Comparison of ENCODE assay signal across 9 mouse cellular contexts in genomic region chr6:90809960-90810362, GRCm38 (mm10).
A peak's percentile ranks its signal among the peaks of the same experiment; 100 is the strongest.
DNase-seq lines count a peak whose midpoint lies in the region; ATAC-seq and TF ChIP-seq lines count a peak whose summit lies in the region.
"Had no signal": no experiment of that assay in that cellular context is flagged by ENCODE, and none has a peak within 500 bp of the region (broad histone marks: within the 10 kb centered on the region; RNA-seq: fewer than 3 reads in every experiment).

No protein-coding gene starts in this region.

- under 1% methylated on average over 22 of the region's 22 CpGs for WGBS in embryonic facial prominence, embryonic 11.5 days
- 13% methylated on average over 22 of the region's 22 CpGs for WGBS in heart, adult 2 months
- 2% methylated on average over 22 of the region's 22 CpGs for WGBS in midbrain, embryonic 11.5 days

- TF ChIP-seq CTCF in heart, adult 2 months (IDR thresholded peaks at IDR 0.05), result peak; percentile 50

- no peaks in the 10 kb centered on the region for H3K79me2 ChIP-seq in heart, adult 2 months (replicated peaks; ENCODE audit: control insufficient read depth, insufficient read depth, low read length)

- H3K4me2 ChIP-seq in embryonic facial prominence, embryonic 11.5 days (ENCODE audit: low read depth, low read length), result peak overlapping the region; percentile 43
- H3K4me2 ChIP-seq in midbrain, embryonic 11.5 days, result peak overlapping the region; percentile 47

- H3K36me3 ChIP-seq in embryonic facial prominence, embryonic 11.5 days (replicated peaks; ENCODE audit: control insufficient read depth, insufficient read depth, low read depth, low read length), result no peaks in the 10 kb centered on the region
- H3K36me3 ChIP-seq in heart, adult 2 months (ENCODE audit: control insufficient read depth, insufficient read depth, low read length), result no peaks in the 10 kb centered on the region
- no peaks in the 10 kb centered on the region for H3K36me3 ChIP-seq in midbrain, embryonic 11.5 days (ENCODE audit: control insufficient read depth, insufficient read depth, low read length)

- H3K4me3 ChIP-seq in embryonic facial prominence, embryonic 11.5 days (ENCODE audit: low read depth, low read length), result peak overlapping the region; percentile 18
- no peak overlapping the region for H3K4me3 ChIP-seq in heart, adult 2 months
- peak overlapping the region; percentile 27 for H3K4me3 ChIP-seq in midbrain, embryonic 11.5 days (ENCODE audit: low read depth, low read length)

- H3K27me3 ChIP-seq in embryonic facial prominence, embryonic 11.5 days (ENCODE audit: control insufficient read depth, insufficient read depth, low read length), result no peaks in the 10 kb centered on the region
- no peaks in the 10 kb centered on the region for H3K27me3 ChIP-seq in heart, adult 2 months (ENCODE audit: control insufficient read depth, insufficient read depth, low read length)
- H3K27me3 ChIP-seq in midbrain, embryonic 11.5 days (ENCODE audit: control insufficient read depth, insufficient read depth, low read length), result no peaks in the 10 kb centered on the region

- H3K9ac ChIP-seq in embryonic facial prominence, embryonic 11.5 days (replicated peaks; ENCODE audit: low read length), result no peak overlapping the region
- H3K9ac ChIP-seq in heart, adult 2 months (ENCODE audit: low read depth, low read length), result no peak overlapping the region
- H3K9ac ChIP-seq in midbrain, embryonic 11.5 days (ENCODE audit: low read length), result peak overlapping the region; percentile 39

- intact Hi-C loops in heart, adult 2 months (cut with DNase I), result loop anchor here (2.0 to 10.0 kb wide), 3 partner anchors 73 to 185 kb away; no protein-coding TSS in a partner anchor
- intact Hi-C loops in left cerebral cortex, postnatal 36 days (cut with DNase I), result loop anchor here (5.0 to 10.0 kb wide), 3 partner anchors 73 to 475 kb away; no protein-coding TSS in a partner anchor

- TF ChIP-seq POLR2A in heart, adult 2 months (IDR thresholded peaks at IDR 0.05; ENCODE audit: insufficient read depth, low read depth, low read length), result no peak

- peak; percentile 65 for DNase-seq in adrenal gland, postnatal 10 days
- DNase-seq in embryonic facial prominence, embryonic 11.5 days (ENCODE audit: low spot score), result peak; percentile 89
- peak; percentile 60 to 72 for DNase-seq in heart, adult 2 months
- peak; percentile 26 for DNase-seq in kidney, adult 11 months
- DNase-seq in left cerebral cortex, postnatal 36 days (ENCODE audit: low spot score in 2 of 2), result peak; percentile 92 to 94
- peak; percentile 98 for DNase-seq in midbrain, embryonic 11.5 days (ENCODE audit: low spot score, missing footprints)
- peak; percentile 69 for DNase-seq in skeletal muscle tissue, adult 2 months (ENCODE audit: low read depth, low spot score)
- DNase-seq in adipocyte (ENCODE audit: low spot score), result no peak

- no peaks in the 10 kb centered on the region for H3K9me3 ChIP-seq in embryonic facial prominence, embryonic 11.5 days (replicated peaks; ENCODE audit: control insufficient read depth, low read length)
- no peaks in the 10 kb centered on the region for H3K9me3 ChIP-seq in midbrain, embryonic 11.5 days (ENCODE audit: control insufficient read depth, low read length)

- ATAC-seq in embryonic facial prominence, embryonic 11.5 days (replicated peaks; ENCODE audit: insufficient number of reproducible peaks, low FRiP score, low TSS enrichment, low read depth), result peak; percentile 58
- peak; percentile 89 for ATAC-seq in midbrain, embryonic 11.5 days (ENCODE audit: low FRiP score)

- no peak overlapping the region for H3K27ac ChIP-seq in embryonic facial prominence, embryonic 11.5 days (replicated peaks; ENCODE audit: low read depth, low read length)
- no peak overlapping the region for H3K27ac ChIP-seq in heart, adult 2 months
- no peak overlapping the region for H3K27ac ChIP-seq in midbrain, embryonic 11.5 days (ENCODE audit: low read depth, low read length)
- H3K27ac ChIP-seq: macrophage had no signal

- 0 out of 2 replicates have a peak, but pooled peaks cover 3% of the 10 kb centered on the region for H3K4me1 ChIP-seq in embryonic facial prominence, embryonic 11.5 days (ENCODE audit: control insufficient read depth, insufficient read depth, low read length)
- no peaks in the 10 kb centered on the region for H3K4me1 ChIP-seq in heart, adult 2 months (ENCODE audit: control insufficient read depth, insufficient read depth, low read length)
- H3K4me1 ChIP-seq in midbrain, embryonic 11.5 days (ENCODE audit: control insufficient read depth, insufficient read depth, low read length), result peaks cover 25% of the 10 kb centered on the region

- TF ChIP-seq EP300 in heart, adult 2 months (IDR thresholded peaks at IDR 0.05; ENCODE audit: insufficient read depth, low read depth, low read length), result no peak
